8 mouse cellular contexts compared by ENCODE assay signal in genomic region chr2:30758341-30759087, GRCm38 (mm10). TPM values are rescaled to one million over a fixed set of nuclear protein-coding genes. Genes with fewer than 3 reads are reported as not detected.
DNase-seq lines count a peak whose midpoint lies in the region; ATAC-seq and TF ChIP-seq lines count a peak whose summit lies in the region.

No protein-coding gene starts in this region.

- H3K79me2 ChIP-seq in MEL (ENCODE audit: control insufficient read depth, insufficient read depth, low read length, poor library complexity), result no peaks in the 10 kb centered on the region

- peak overlapping the region; percentile 14 for H3K4me2 ChIP-seq in hindbrain, embryonic 15.5 days

- H3K4me1 ChIP-seq in MEL (ENCODE audit: control insufficient read depth in 1 of 2, insufficient read depth in 2 of 2, low read length in 2 of 2), result peaks cover 0 to 12% of the 10 kb centered on the region in 2 experiments; a peak in 2 of 4 replicates
- peaks cover 25% of the 10 kb centered on the region for H3K4me1 ChIP-seq in hindbrain, embryonic 15.5 days (replicated peaks)

- H3K27me3 ChIP-seq in MEL (ENCODE audit: control insufficient read depth in 1 of 2, insufficient read depth in 2 of 2, low read length in 2 of 2), result peaks cover 0 to 1% of the 10 kb centered on the region in 2 experiments; a peak in 3 of 4 replicates
- no peaks in the 10 kb centered on the region for H3K27me3 ChIP-seq in hindbrain, embryonic 15.5 days

- 0 out of 6 replicates have a peak, but pooled peaks of 1 of the 3 experiments have one; percentile 2 for TF ChIP-seq CTCF in MEL (IDR thresholded peaks at IDR 0.05 in 2 of 3, conservative IDR thresholded peaks at IDR 0.05 in 1 of 3; ENCODE audit: control insufficient read depth in 1 of 3, insufficient read depth in 1 of 3, low read depth in 2 of 3, low read length in 3 of 3, poor library complexity in 1 of 3, severe bottlenecking in 1 of 3)
- TF ChIP-seq CTCF in gastrocnemius, adult 2 months (IDR thresholded peaks at IDR 0.05), result peak; percentile 50
- TF ChIP-seq CTCF in left cerebral cortex, adult 2 months (IDR thresholded peaks at IDR 0.05), result peak; percentile 38

- H3K27ac ChIP-seq in MEL (ENCODE audit: control insufficient read depth, low read depth, low read length), result no peak overlapping the region
- H3K27ac ChIP-seq in gastrocnemius, adult 2 months, result peak overlapping the region; percentile 86
- H3K27ac ChIP-seq in hindbrain, embryonic 15.5 days (replicated peaks), result peak overlapping the region; percentile 67
- peak overlapping the region; percentile 65 for H3K27ac ChIP-seq in left cerebral cortex, adult 2 months

- peak; percentile 87 for ATAC-seq in hindbrain, embryonic 15.5 days (ENCODE audit: low FRiP score, low read depth)
- no peak for ATAC-seq in erythroblast, adult 5-6 weeks (replicated peaks; ENCODE audit: low FRiP score, poor library complexity, severe bottlenecking)

- H3K9ac ChIP-seq in MEL (ENCODE audit: control insufficient read depth, low read depth, low read length, poor library complexity, severe bottlenecking), result 0 out of 2 replicates have a peak overlapping the region, but pooled peaks have one; percentile 11
- H3K9ac ChIP-seq in hindbrain, embryonic 15.5 days, result no peak overlapping the region

- no peak for TF ChIP-seq POLR2A in MEL (IDR thresholded peaks at IDR 0.05; ENCODE audit: control insufficient read depth in 1 of 2, insufficient read depth in 1 of 2, low read depth in 1 of 2, low read length in 2 of 2, poor library complexity in 1 of 2)

- 5% methylated on average over 17 of the region's 17 CpGs for WGBS in hindbrain, embryonic 15.5 days

- H3K9me3 ChIP-seq in MEL (replicated peaks; ENCODE audit: insufficient read depth, low read length), result no peaks in the 10 kb centered on the region
- no peaks in the 10 kb centered on the region for H3K9me3 ChIP-seq in hindbrain, embryonic 15.5 days

- intact Hi-C loops in gastrocnemius, adult 2 months (cut with DNase I), result no loop called here
- intact Hi-C loops in left cerebral cortex, adult 2 months (cut with DNase I), result no loop called here

- peak; percentile 54 for DNase-seq in MEL (ENCODE audit: low read depth, low spot score)
- peak; percentile 63 to 76 for DNase-seq in cerebellum, postnatal 4 days (ENCODE audit: low spot score in 2 of 2)
- DNase-seq in gastrocnemius, adult 2 months, result peak; percentile 92
- peak; percentile 54 to 73 for DNase-seq in left cerebral cortex, adult 2 months (ENCODE audit: extremely low spot score in 1 of 2, low spot score in 2 of 2)
- DNase-seq in lung, postnatal 36 days, result peak; percentile 92
- DNase-seq in right cerebral cortex, postnatal 14 days, result peak; percentile 73

- peak overlapping the region in 1 of 2 experiments; percentile 37; a peak in 2 of 4 replicates for H3K4me3 ChIP-seq in MEL (ENCODE audit: control insufficient read depth in 1 of 2, insufficient read depth in 1 of 2, low read depth in 2 of 2, low read length in 2 of 2)
- H3K4me3 ChIP-seq in gastrocnemius, adult 2 months, result peak overlapping the region; percentile 65
- no peak overlapping the region for H3K4me3 ChIP-seq in hindbrain, embryonic 15.5 days
- H3K4me3 ChIP-seq in left cerebral cortex, adult 2 months, result no peak overlapping the region

- no peak for TF ChIP-seq EP300 in MEL (IDR thresholded peaks at IDR 0.05; ENCODE audit: low read depth in 1 of 2, low read length in 2 of 2)

- TF ChIP-seq RAD21 in MEL (IDR thresholded peaks at IDR 0.05; ENCODE audit: low read depth, low read length), result no peak

- no peaks in the 10 kb centered on the region for H3K36me3 ChIP-seq in MEL (ENCODE audit: control insufficient read depth in 1 of 2, insufficient read depth in 2 of 2, low read length in 2 of 2)
- H3K36me3 ChIP-seq in hindbrain, embryonic 15.5 days, result no peaks in the 10 kb centered on the region

TF ChIP-seq in MEL, 35 proteins besides CTCF, POLR2A, EP300 and RAD21:
- TF ChIP-seq GATA1 (IDR thresholded peaks at IDR 0.05; ENCODE audit: low read depth, low read length) (0 out of 2 replicates have a peak, but pooled peaks have one; percentile 9), SMC3 (IDR thresholded peaks at IDR 0.05; ENCODE audit: low read depth, low read length) (0 out of 2 replicates have a peak, but pooled peaks have one; percentile 1), RCOR1 (IDR thresholded peaks at IDR 0.05; ENCODE audit: low read depth, low read length) (no peak)

RNA-seq across cellular contexts. Expression of gene 1700001O22Rik, which starts 44.9 kb away (rescaled TPM):
- total RNA-seq in MEL (2012; rRNA removed), result 0.50 TPM in 1 of 2 replicates, not detected in the other
- polyA plus RNA-seq in MEL (2012; ENCODE audit: insufficient read depth in 1 of 2, insufficient read length in 2 of 2, low read depth in 1 of 2, low replicate concordance in 2 of 2, missing spikeins in 1 of 2), result 1 to 10 TPM in 1 of 2 experiments, not detected in 1; 1.8 TPM
- total RNA-seq in gastrocnemius, adult 2 months (2021), result 10 to 100 TPM in 1 of 2 experiments, under 1 TPM in 1; 0.33 to 22.0 TPM
- 1.3 and 1.8 TPM in 2 replicates for polyA plus RNA-seq in hindbrain, embryonic 15.5 days (2015; fragmentation: Nextera tagmentation; extraction: Ambion mirVana)
- 10 to 100 TPM in 1 of 2 experiments, 1 to 10 TPM in 1; 9.9 to 12.6 TPM for total RNA-seq in left cerebral cortex, adult 2 months (2021)
- total RNA-seq in erythroblast, adult 5-6 weeks (2015; ENCODE audit: low replicate concordance), result not detected in 2 replicates
- total RNA-seq in erythroblast, adult 5-6 weeks (2017; ENCODE audit: low replicate concordance), result not detected in 2 replicates

RNA-seq across cellular contexts. Expression of gene Ntmt1, which starts 49.1 kb away (rescaled TPM):
- 66.3 and 83.2 TPM in 2 replicates for total RNA-seq in MEL (2012; rRNA removed)
- polyA plus RNA-seq in MEL (2012; ENCODE audit: insufficient read depth in 1 of 2, insufficient read length in 2 of 2, low read depth in 1 of 2, low replicate concordance in 2 of 2, missing spikeins in 1 of 2), result 10 to 100 TPM in 1 of 2 experiments, not detected in 1; 58.9 TPM
- total RNA-seq in gastrocnemius, adult 2 months (2021), result 10 to 100 TPM; 14.3 to 15.6 TPM
- polyA plus RNA-seq in hindbrain, embryonic 15.5 days (2015; fragmentation: Nextera tagmentation; extraction: Ambion mirVana), result 99.8 and 110 TPM in 2 replicates
- total RNA-seq in left cerebral cortex, adult 2 months (2021), result 10 to 100 TPM; 35.2 to 38.8 TPM
- 2.7 TPM in 2 replicates for total RNA-seq in erythroblast, adult 5-6 weeks (2015; ENCODE audit: low replicate concordance)
- total RNA-seq in erythroblast, adult 5-6 weeks (2017; ENCODE audit: low replicate concordance), result 3.9 TPM in 1 of 2 replicates, not detected in the other
